ENCODE assay signal across 37 mouse cellular contexts in the genomic region with DNA sequence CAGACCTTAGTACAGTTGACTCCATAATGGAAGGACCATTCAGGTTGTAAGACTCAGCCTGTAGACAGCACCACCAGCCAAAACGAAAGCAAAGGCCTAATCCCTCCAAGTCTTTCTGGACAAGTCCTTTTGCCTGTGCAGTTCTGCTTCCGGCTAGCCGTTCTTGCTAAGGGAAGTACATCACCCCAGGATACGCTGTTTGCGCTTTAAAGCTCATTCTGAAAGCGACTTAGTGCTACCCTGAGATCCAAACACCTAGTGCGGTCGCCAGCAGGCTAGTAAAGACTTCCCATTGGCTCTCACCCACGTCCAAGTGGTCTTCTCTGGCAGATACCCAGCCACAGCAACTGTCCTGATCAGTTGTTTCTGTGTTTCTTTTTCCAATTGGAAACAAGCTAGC. TPM values are rescaled to one million over a fixed set of nuclear protein-coding genes. Genes with fewer than 3 reads are reported as not detected.
"Had no signal": no experiment of that assay in that cellular context is flagged by ENCODE, and none has a peak within 500 bp of the region (broad histone marks: within the 10 kb centered on the region; RNA-seq: fewer than 3 reads in every experiment).

No protein-coding gene starts in this region.

- H3K4me1 ChIP-seq: embryonic facial prominence, embryonic 12.5 days; embryonic facial prominence, embryonic 15.5 days; forebrain, embryonic 13.5 days; forebrain, embryonic 15.5 days had no signal

- H3K27ac ChIP-seq: embryonic facial prominence, embryonic 10.5 days; embryonic facial prominence, embryonic 12.5 days; embryonic facial prominence, embryonic 13.5 days; embryonic facial prominence, embryonic 15.5 days; forebrain, embryonic 10.5 days; forebrain, embryonic 12.5 days; forebrain, embryonic 13.5 days; forebrain, embryonic 15.5 days; gastrocnemius, adult 2 months; heart, adult 2 months had no signal

- H3K4me3 ChIP-seq: embryonic facial prominence, embryonic 10.5 days; embryonic facial prominence, embryonic 12.5 days; embryonic facial prominence, embryonic 13.5 days; embryonic facial prominence, embryonic 15.5 days; erythroblast, embryonic 14.5 days; forebrain, embryonic 10.5 days; forebrain, embryonic 12.5 days; forebrain, embryonic 13.5 days; forebrain, embryonic 15.5 days; gastrocnemius, adult 2 months; heart, adult 2 months had no signal

- DNase-seq: cerebellum, adult 2 months; cerebellum, adult 8-10 months; cerebellum, adult 9-10 months; cerebellum, adult 9-11 months; cerebellum, postnatal 25 days; cerebellum, postnatal 36 days; embryo, embryonic 11 days; gastrocnemius, adult 2 months; gastrocnemius, postnatal 10 days; gastrocnemius, postnatal 25 days; gastrocnemius, postnatal 36 days; heart, adult 2 months had no signal

- H3K9me3 ChIP-seq: embryonic facial prominence, embryonic 10.5 days; embryonic facial prominence, embryonic 12.5 days; embryonic facial prominence, embryonic 13.5 days; embryonic facial prominence, embryonic 15.5 days; forebrain, embryonic 10.5 days; forebrain, embryonic 12.5 days; forebrain, embryonic 13.5 days; forebrain, embryonic 15.5 days had no signal

- H3K27me3 ChIP-seq: embryonic facial prominence, embryonic 12.5 days; embryonic facial prominence, embryonic 13.5 days; embryonic facial prominence, embryonic 15.5 days; forebrain, embryonic 12.5 days; forebrain, embryonic 13.5 days; forebrain, embryonic 15.5 days had no signal

- H3K36me3 ChIP-seq: embryonic facial prominence, embryonic 10.5 days; embryonic facial prominence, embryonic 12.5 days; embryonic facial prominence, embryonic 13.5 days; embryonic facial prominence, embryonic 15.5 days; forebrain, embryonic 10.5 days; forebrain, embryonic 12.5 days; forebrain, embryonic 15.5 days had no signal

RNA-seq across cellular contexts. Expression of gene Slc2a5, which starts 8.7 kb away (rescaled TPM):
- total RNA-seq: common myeloid progenitor, adult 5-6 weeks; gastrocnemius, adult 18-20 months; gastrocnemius, adult 2 months; gastrocnemius, adult 8-10 months; granulocyte monocyte progenitor cell, adult 5-6 weeks had no signal
- polyA plus RNA-seq: erythroblast, embryonic 14.5 days had no signal

RNA-seq across cellular contexts. Expression of gene Slc2a7, which starts 38.4 kb away (rescaled TPM):
- total RNA-seq: common myeloid progenitor, adult 5-6 weeks; forebrain, postnatal 0 days; gastrocnemius, adult 18-20 months; gastrocnemius, adult 2 months; gastrocnemius, adult 8-10 months; gastrocnemius, postnatal 10 days; gastrocnemius, postnatal 14 days; gastrocnemius, postnatal 25 days; gastrocnemius, postnatal 36 days; gastrocnemius, postnatal 4 days; granulocyte monocyte progenitor cell, adult 5-6 weeks; heart, adult 18-20 months; heart, adult 2 months had no signal
- polyA plus RNA-seq: cerebellum, adult 2 months; cortical plate, adult 2 months; embryonic facial prominence, embryonic 10.5 days; embryonic facial prominence, embryonic 11.5 days; embryonic facial prominence, embryonic 12.5 days; embryonic facial prominence, embryonic 13.5 days; embryonic facial prominence, embryonic 14.5 days; embryonic facial prominence, embryonic 15.5 days; erythroblast, embryonic 14.5 days; forebrain, embryonic 10.5 days; forebrain, embryonic 11.5 days; forebrain, embryonic 12.5 days; forebrain, embryonic 13.5 days; forebrain, embryonic 14.5 days; forebrain, embryonic 15.5 days; forebrain, embryonic 16.5 days; forebrain, postnatal 0 days; frontal cortex, adult 2 months; gonadal fat pad, adult 2 months; heart, adult 2 months had no signal
